In the genomic region with DNA sequence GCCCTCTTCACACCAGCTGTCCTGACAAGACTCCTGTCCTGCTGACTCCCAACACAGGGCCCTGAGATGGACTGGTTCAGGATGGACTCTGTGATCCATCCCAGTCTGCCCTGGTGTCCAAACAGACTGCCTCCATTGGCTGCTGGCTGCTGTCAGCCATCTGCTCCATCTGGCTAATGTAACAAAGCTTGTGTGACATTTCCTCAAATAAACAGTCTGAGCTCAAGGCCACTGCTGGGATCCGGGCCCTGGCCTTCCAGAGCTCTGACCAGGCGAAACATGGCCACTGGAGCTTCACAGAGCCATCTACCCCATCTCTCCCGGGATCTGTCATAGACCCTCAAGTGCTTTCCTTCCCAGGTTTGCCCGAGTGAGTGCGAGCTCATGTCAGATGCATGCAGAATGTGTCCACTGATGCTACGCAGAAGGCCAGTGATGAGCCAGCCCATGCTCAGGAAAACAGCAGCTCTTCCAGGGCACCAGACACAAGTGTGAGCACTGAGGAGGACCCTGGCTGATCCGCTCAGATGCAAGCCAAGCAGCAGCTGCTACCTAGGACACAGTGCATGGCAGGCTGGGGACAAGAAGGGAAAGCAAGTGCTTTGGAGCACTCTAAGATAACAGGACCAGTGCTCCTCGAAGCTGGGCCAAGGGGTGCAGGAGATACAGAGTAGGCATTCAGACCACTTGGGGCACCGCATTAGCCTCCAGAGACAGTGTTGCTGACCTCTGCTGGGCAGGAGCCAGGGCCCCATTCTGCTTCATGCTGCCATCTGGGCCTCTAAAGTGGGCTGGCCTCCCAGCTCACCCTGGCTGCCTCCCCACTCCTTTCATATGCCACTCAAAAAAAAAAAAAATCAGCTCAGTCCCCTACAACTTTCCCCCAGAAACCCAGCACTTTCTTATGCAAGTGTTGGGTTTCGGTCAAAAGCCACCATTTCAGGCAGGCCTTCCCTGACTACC, we compare ENCODE assay signal across 11 mouse cellular contexts. TPM values are rescaled to one million over a fixed set of nuclear protein-coding genes. Genes with fewer than 3 reads are reported as not detected.
DNase-seq lines count a peak whose midpoint lies in the region; ATAC-seq and TF ChIP-seq lines count a peak whose summit lies in the region.
"Had no signal": no experiment of that assay in that cellular context is flagged by ENCODE, and none has a peak within 500 bp of the region (broad histone marks: within the 10 kb centered on the region; RNA-seq: fewer than 3 reads in every experiment).

No protein-coding gene starts in this region.

- H3K4me3 ChIP-seq in heart, embryonic 12.5 days: no peak overlapping the region
- no peak overlapping the region for H3K4me3 ChIP-seq in neural tube, embryonic 13.5 days
- no peak overlapping the region for H3K4me3 ChIP-seq in neural tube, embryonic 15.5 days (replicated peaks)
- H3K4me3 ChIP-seq in stomach, postnatal 0 days (ENCODE audit: low read depth, low read length): no peak overlapping the region
- H3K4me3 ChIP-seq: erythroblast, embryonic 14.5 days; limb, embryonic 13.5 days had no signal

- H3K9ac ChIP-seq in heart, embryonic 12.5 days: no peak overlapping the region
- peak overlapping the region; percentile 41; the same call in 1 of the 2 replicates for H3K9ac ChIP-seq in neural tube, embryonic 13.5 days
- no peak overlapping the region for H3K9ac ChIP-seq in neural tube, embryonic 15.5 days (replicated peaks)
- H3K9ac ChIP-seq in stomach, postnatal 0 days (ENCODE audit: low read length): no peak overlapping the region; the same call in 1 of the 2 replicates
- H3K9ac ChIP-seq: limb, embryonic 13.5 days had no signal

- no peak overlapping the region for H3K4me2 ChIP-seq in heart, embryonic 12.5 days
- no peak overlapping the region for H3K4me2 ChIP-seq in neural tube, embryonic 13.5 days
- H3K4me2 ChIP-seq in neural tube, embryonic 15.5 days: no peak overlapping the region
- no peak overlapping the region for H3K4me2 ChIP-seq in stomach, postnatal 0 days (replicated peaks; ENCODE audit: low read depth)
- H3K4me2 ChIP-seq: limb, embryonic 13.5 days had no signal

- TF ChIP-seq CTCF in stomach, postnatal 0 days (IDR thresholded peaks at IDR 0.05; ENCODE audit: low read depth): no peak

- H3K36me3 ChIP-seq in heart, embryonic 12.5 days: no peaks in the 10 kb centered on the region
- H3K36me3 ChIP-seq in neural tube, embryonic 13.5 days: no peaks in the 10 kb centered on the region
- no peaks in the 10 kb centered on the region for H3K36me3 ChIP-seq in neural tube, embryonic 15.5 days
- H3K36me3 ChIP-seq in stomach, postnatal 0 days (ENCODE audit: control insufficient read depth, insufficient read depth, low read length): no peaks in the 10 kb centered on the region
- H3K36me3 ChIP-seq: limb, embryonic 13.5 days had no signal

- WGBS in heart, embryonic 12.5 days: 55% methylated on average over 10 of the region's 10 CpGs
- WGBS in neural tube, embryonic 13.5 days: 74% methylated on average over 10 of the region's 10 CpGs
- WGBS in neural tube, embryonic 15.5 days: 80% methylated on average over 10 of the region's 10 CpGs
- 59% methylated on average over 10 of the region's 10 CpGs for WGBS in stomach, postnatal 0 days

- H3K9me3 ChIP-seq in heart, embryonic 12.5 days (replicated peaks): no peaks in the 10 kb centered on the region
- H3K9me3 ChIP-seq in neural tube, embryonic 13.5 days: no peaks in the 10 kb centered on the region
- H3K9me3 ChIP-seq in neural tube, embryonic 15.5 days (replicated peaks): no peaks in the 10 kb centered on the region
- no peaks in the 10 kb centered on the region for H3K9me3 ChIP-seq in stomach, postnatal 0 days (ENCODE audit: control insufficient read depth, low read length)
- H3K9me3 ChIP-seq: limb, embryonic 13.5 days had no signal

- no peak for DNase-seq in heart, adult 18-20 months
- DNase-seq in cerebellum, adult 9-10 months: peak; percentile 86
- no peak for DNase-seq in stomach, postnatal 0 days (ENCODE audit: low spot score)
- no peak for DNase-seq in left cerebral cortex, postnatal 25 days (ENCODE audit: low spot score in 2 of 2)
- DNase-seq in lung, postnatal 36 days: no peak

- no peak for TF ChIP-seq EP300 in stomach, postnatal 0 days (optimal IDR thresholded peaks at IDR 0.05)

- H3K27ac ChIP-seq in heart, embryonic 12.5 days (ENCODE audit: poor library complexity, severe bottlenecking): no peak overlapping the region
- no peak overlapping the region for H3K27ac ChIP-seq in neural tube, embryonic 13.5 days (replicated peaks)
- no peak overlapping the region for H3K27ac ChIP-seq in neural tube, embryonic 15.5 days (replicated peaks)
- no peak overlapping the region; the same call in 1 of the 2 replicates for H3K27ac ChIP-seq in stomach, postnatal 0 days (replicated peaks)
- H3K27ac ChIP-seq: limb, embryonic 13.5 days had no signal

- 0 out of 2 replicates have a peak, but pooled peaks have one; percentile 16 for ATAC-seq in heart, embryonic 12.5 days (ENCODE audit: insufficient number of reproducible peaks, low FRiP score)
- no peak for ATAC-seq in neural tube, embryonic 13.5 days (ENCODE audit: low read depth)
- ATAC-seq in neural tube, embryonic 15.5 days (ENCODE audit: low FRiP score): no peak
- peak; percentile 38 for ATAC-seq in stomach, postnatal 0 days (ENCODE audit: low FRiP score, low TSS enrichment)

- H3K27me3 ChIP-seq in heart, embryonic 12.5 days (replicated peaks): no peaks in the 10 kb centered on the region
- no peaks in the 10 kb centered on the region for H3K27me3 ChIP-seq in neural tube, embryonic 13.5 days
- no peaks in the 10 kb centered on the region for H3K27me3 ChIP-seq in neural tube, embryonic 15.5 days (replicated peaks)
- H3K27me3 ChIP-seq in stomach, postnatal 0 days (ENCODE audit: control insufficient read depth, insufficient read depth, low read length): no peaks in the 10 kb centered on the region

- intact Hi-C loops in left cerebral cortex, postnatal 25 days (cut with DNase I): loop anchor here (1.0 kb wide), 2 partner anchors 63 to 148 kb away; no protein-coding TSS in a partner anchor

- peaks cover 39% of the 10 kb centered on the region for H3K4me1 ChIP-seq in heart, embryonic 12.5 days (replicated peaks)
- H3K4me1 ChIP-seq in neural tube, embryonic 13.5 days (replicated peaks): no peaks in the 10 kb centered on the region
- H3K4me1 ChIP-seq in neural tube, embryonic 15.5 days: no peaks in the 10 kb centered on the region
- no peaks in the 10 kb centered on the region for H3K4me1 ChIP-seq in stomach, postnatal 0 days (replicated peaks; ENCODE audit: control insufficient read depth, insufficient read depth)

RNA-seq across cellular contexts. Expression of gene Pemt, which starts 18.1 kb away (rescaled TPM):
- 11.7 and 12.6 TPM in 2 replicates for polyA plus RNA-seq in heart, embryonic 12.5 days (2016; fragmentation: Nextera tagmentation; extraction: Ambion mirVana)
- total RNA-seq in heart, adult 18-20 months (2021): 1 to 10 TPM; 1.6 to 3.3 TPM
- polyA plus RNA-seq in neural tube, embryonic 13.5 days (2015; fragmentation: Nextera tagmentation; extraction: Ambion mirVana): 7.1 and 8.5 TPM in 2 replicates
- 8.5 and 9.0 TPM in 2 replicates for polyA plus RNA-seq in neural tube, embryonic 15.5 days (2015; fragmentation: Nextera tagmentation; extraction: Ambion mirVana)
- 8.3 and 9.0 TPM in 2 replicates for polyA plus RNA-seq in stomach, postnatal 0 days (2015; fragmentation: Nextera tagmentation; extraction: Ambion mirVana)
- 1 to 10 TPM; 5.0 to 7.6 TPM for total RNA-seq in left cerebral cortex, postnatal 25 days (2021)
- total RNA-seq: monocyte, adult 5-6 weeks had no signal

Comparison
In these comparisons a context has a peak if more than half of its experiments do, and no peak if none do; other contexts are left out.
1. ATAC-seq: peak in heart, embryonic 12.5 days (single experiment) and stomach, postnatal 0 days (single experiment); none in neural tube, embryonic 13.5 days (single experiment) and neural tube, embryonic 15.5 days (single experiment).